Mouse (Mus musculus): ENCODE measurements around the gene Gm11541. TPM values are rescaled to one million over a fixed set of nuclear protein-coding genes. Genes with fewer than 3 reads are reported as not detected.

The Gm11541 gene
- polyA plus RNA-seq, 1 experiment from 2014 or later = not detected

- no peaks in the 10 kb centered on the region for H3K27me3 ChIP-seq (ENCODE audit: insufficient read depth, low read length)
- WGBS (ENCODE audit: insufficient replicate concordance) = 30% methylated on average over 6 of the region's 6 CpGs
These were observed 17.1 kb downstream of the Gm11541 start for GRCm38 (mm10) chr11:94687178-94687577.

GRCm38 (mm10) chr11:94682427-94682826 is 21.9 kb downstream of the Gm11541 start:
- no peak for ATAC-seq
- TF ChIP-seq CTCF (IDR thresholded peaks at IDR 0.05; ENCODE audit: low read depth) = no peak
- no peak for TF ChIP-seq EP300 (IDR thresholded peaks at IDR 0.05; ENCODE audit: low read depth)
- no peak overlapping the region for H3K4me3 ChIP-seq (ENCODE audit: low read depth, low read length)

More at GRCm38 (mm10) chr11:94687178-94687577, 17.1 kb downstream of the Gm11541 start:
- TF ChIP-seq CTCF (IDR thresholded peaks at IDR 0.05; ENCODE audit: low read depth) (no peak), EP300 (IDR thresholded peaks at IDR 0.05; ENCODE audit: low read depth) (no peak)
- Histone ChIP-seq H3K27ac (ENCODE audit: low read depth) (no peak overlapping the region), H3K9ac (replicated peaks) (no peak overlapping the region), H3K4me2 (ENCODE audit: low read depth, low read length) (no peak overlapping the region), H3K9me3 (ENCODE audit: low read length) (no peaks in the 10 kb centered on the region), H3K36me3 (replicated peaks; ENCODE audit: insufficient read depth, low read length) (no peaks in the 10 kb centered on the region), H3K4me3 (ENCODE audit: low read depth, low read length) (no peak overlapping the region), H3K4me1 (ENCODE audit: insufficient read depth) (no peaks in the 10 kb centered on the region)
- no peak for ATAC-seq
- DNase-seq = no peak

DNA sequence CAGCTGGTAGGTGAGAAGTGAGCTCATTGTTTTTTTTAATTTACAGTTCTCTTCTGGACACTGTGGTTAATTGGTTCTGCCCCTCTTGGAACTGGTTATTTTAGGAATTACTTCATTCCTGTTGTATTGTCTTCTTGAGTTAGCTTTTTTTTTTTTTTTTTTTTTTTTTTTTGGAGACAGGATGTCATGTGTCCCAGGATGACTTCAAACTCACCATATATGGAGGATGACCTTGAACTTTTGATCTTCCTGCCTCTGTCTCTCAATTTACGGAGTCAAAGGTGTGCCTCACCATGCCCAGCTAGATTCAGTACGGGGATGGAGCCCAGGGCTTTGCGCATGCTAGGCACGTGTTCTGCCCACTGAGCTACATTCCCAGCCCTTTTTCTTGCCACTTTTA is 22.7 kb downstream of the Gm11541 start:
- H3K27ac ChIP-seq (ENCODE audit: low read depth) = no peak overlapping the region
- H3K4me2 ChIP-seq (ENCODE audit: low read depth, low read length) = no peak overlapping the region
- H3K4me1 ChIP-seq (ENCODE audit: insufficient read depth) = no peaks in the 10 kb centered on the region
- DNase-seq (no peak), ATAC-seq (no peak)
- no peak overlapping the region for H3K9ac ChIP-seq (replicated peaks)
- H3K36me3 ChIP-seq (replicated peaks; ENCODE audit: insufficient read depth, low read length) = no peaks in the 10 kb centered on the region
- no peaks in the 10 kb centered on the region for H3K27me3 ChIP-seq (ENCODE audit: insufficient read depth, low read length)
- no peaks in the 10 kb centered on the region for H3K9me3 ChIP-seq (ENCODE audit: low read length)
- no peak overlapping the region for H3K4me3 ChIP-seq (ENCODE audit: low read depth, low read length)
- 71% methylated on average over 4 of the region's 4 CpGs for WGBS (ENCODE audit: insufficient replicate concordance)
- TF ChIP-seq EP300 (IDR thresholded peaks at IDR 0.05; ENCODE audit: low read depth) (no peak), CTCF (IDR thresholded peaks at IDR 0.05; ENCODE audit: low read depth) (no peak)

More at GRCm38 (mm10) chr11:94682427-94682826, 21.9 kb downstream of the Gm11541 start:
- no peaks in the 10 kb centered on the region for H3K4me1 ChIP-seq (ENCODE audit: insufficient read depth)
- no peaks in the 10 kb centered on the region for H3K36me3 ChIP-seq (replicated peaks; ENCODE audit: insufficient read depth, low read length)
- no peaks in the 10 kb centered on the region for H3K27me3 ChIP-seq (ENCODE audit: insufficient read depth, low read length)
- WGBS (ENCODE audit: insufficient replicate concordance) = 76% methylated on average over 7 of the region's 7 CpGs
- no peak overlapping the region for H3K4me2 ChIP-seq (ENCODE audit: low read depth, low read length)
- no peaks in the 10 kb centered on the region for H3K9me3 ChIP-seq (ENCODE audit: low read length)
- no peak overlapping the region for H3K27ac ChIP-seq (ENCODE audit: low read depth)
- H3K9ac ChIP-seq (replicated peaks) = no peak overlapping the region
- no peak for DNase-seq

DNA sequence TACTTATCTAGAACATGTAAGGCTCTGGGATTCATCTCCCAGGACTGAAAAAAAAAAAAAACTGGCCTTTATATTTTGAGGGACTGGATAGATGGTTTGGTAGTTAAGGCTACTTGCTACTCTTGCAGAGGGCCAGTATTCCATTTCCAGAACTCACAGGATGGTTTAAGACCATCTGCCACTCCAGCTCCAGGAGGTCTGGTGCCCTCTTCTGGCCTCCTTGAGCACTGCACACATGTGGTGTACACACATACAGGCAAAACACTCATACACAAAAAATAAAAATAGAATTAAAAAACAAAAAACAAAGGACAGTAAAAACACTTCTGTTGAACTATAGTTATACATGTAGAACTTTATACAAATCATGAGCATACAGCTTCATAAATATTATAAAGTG is 23.7 kb downstream of the Gm11541 start:
- Histone ChIP-seq H3K4me2 (ENCODE audit: low read depth, low read length) (no peak overlapping the region), H3K27me3 (ENCODE audit: insufficient read depth, low read length) (no peaks in the 10 kb centered on the region), H3K36me3 (replicated peaks; ENCODE audit: insufficient read depth, low read length) (no peaks in the 10 kb centered on the region), H3K9ac (replicated peaks) (no peak overlapping the region), H3K9me3 (ENCODE audit: low read length) (no peaks in the 10 kb centered on the region), H3K4me3 (ENCODE audit: low read depth, low read length) (no peak overlapping the region), H3K27ac (ENCODE audit: low read depth) (no peak overlapping the region), H3K4me1 (ENCODE audit: insufficient read depth) (0 out of 2 replicates have a peak, but pooled peaks cover 6% of the 10 kb centered on the region)
- TF ChIP-seq CTCF (IDR thresholded peaks at IDR 0.05; ENCODE audit: low read depth) (peak; percentile 43), EP300 (IDR thresholded peaks at IDR 0.05; ENCODE audit: low read depth) (no peak)
- ATAC-seq = no peak
- DNase-seq = no peak

- TF ChIP-seq CTCF (IDR thresholded peaks at IDR 0.05; ENCODE audit: low read depth) = no peak
- no peak for TF ChIP-seq EP300 (IDR thresholded peaks at IDR 0.05; ENCODE audit: low read depth)
- DNase-seq (no peak), ATAC-seq (no peak; the same call in 1 of the 2 replicates)
- no peaks in the 10 kb centered on the region for H3K9me3 ChIP-seq (ENCODE audit: low read length)
- 0 out of 2 replicates have a peak, but pooled peaks cover 8% of the 10 kb centered on the region for H3K4me1 ChIP-seq (ENCODE audit: insufficient read depth)
- 32% methylated on average over 15 of the region's 15 CpGs for WGBS (ENCODE audit: insufficient replicate concordance)
- H3K9ac ChIP-seq (replicated peaks) = no peak overlapping the region
- H3K27me3 ChIP-seq (ENCODE audit: insufficient read depth, low read length) = no peaks in the 10 kb centered on the region
- H3K4me3 ChIP-seq (ENCODE audit: low read depth, low read length) = peak overlapping the region; percentile 75
- peak overlapping the region; percentile 78 for H3K4me2 ChIP-seq (ENCODE audit: low read depth, low read length)
- H3K36me3 ChIP-seq (replicated peaks; ENCODE audit: insufficient read depth, low read length) = no peaks in the 10 kb centered on the region
- H3K27ac ChIP-seq (ENCODE audit: low read depth) = no peak overlapping the region
These were observed 26.6 kb downstream of the Gm11541 start for GRCm38 (mm10) chr11:94677607-94678145.

DNA sequence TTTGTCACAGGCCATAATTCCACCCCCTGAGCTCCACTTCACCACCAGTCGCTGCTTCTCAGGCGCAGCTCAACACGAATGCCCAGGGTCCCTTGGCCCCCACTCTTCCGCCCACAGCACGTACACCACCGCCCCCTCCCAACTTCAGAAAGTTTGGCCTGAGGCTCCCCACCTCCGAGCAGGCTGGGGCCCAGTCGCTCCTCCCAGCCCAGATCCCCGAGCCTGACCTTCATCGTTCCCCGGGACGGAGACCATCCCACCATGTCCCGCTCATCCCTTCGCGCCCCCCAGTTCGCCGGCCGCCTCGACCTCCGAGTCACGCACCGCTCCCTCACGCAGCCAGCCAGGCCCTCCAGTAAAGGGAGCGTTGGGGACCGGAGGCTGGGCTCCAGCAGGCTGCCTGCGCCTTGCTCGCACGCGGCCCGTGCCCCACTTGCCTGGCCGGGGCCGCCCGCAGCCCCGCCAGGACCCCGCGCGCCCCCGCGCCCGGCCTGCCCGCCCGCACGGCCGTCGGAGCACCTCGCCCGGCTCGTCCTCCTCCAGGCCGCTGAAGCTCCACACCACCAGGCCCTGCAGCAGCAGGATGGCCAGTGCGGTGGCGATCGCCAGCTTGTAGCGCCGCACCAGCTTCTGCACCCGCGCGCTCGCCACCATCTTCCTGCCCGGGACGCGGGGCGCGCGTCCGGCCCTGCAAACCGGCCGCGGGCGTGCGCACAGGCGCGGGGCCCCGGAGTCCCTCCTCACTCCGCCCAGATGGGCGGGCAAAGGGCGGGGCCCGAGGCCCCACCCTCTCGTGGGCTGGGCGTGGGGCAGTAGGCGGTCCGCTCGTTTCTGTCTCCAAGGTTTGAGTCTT is 27.3 kb downstream of the Gm11541 start, which contains the start of gene Xylt2:
Xylt2 (minus strand) TSS at position 762 of the 853 bp plus-strand sequence.
- 0 out of 2 replicates have a peak, but pooled peaks cover 8% of the 10 kb centered on the region for H3K4me1 ChIP-seq (ENCODE audit: insufficient read depth)
- H3K9me3 ChIP-seq (ENCODE audit: low read length) = no peaks in the 10 kb centered on the region
- no peak for TF ChIP-seq CTCF (IDR thresholded peaks at IDR 0.05; ENCODE audit: low read depth)
- no peak for TF ChIP-seq EP300 (IDR thresholded peaks at IDR 0.05; ENCODE audit: low read depth)
- WGBS (ENCODE audit: insufficient replicate concordance) = under 1% methylated on average over 58 of the region's 82 CpGs
- DNase-seq (peak; percentile 95), ATAC-seq (peak; percentile 98)
- H3K27ac ChIP-seq (ENCODE audit: low read depth) = 0 out of 2 replicates have a peak within 1 kb of the TSS, but pooled peaks have one; percentile 24
- H3K27me3 ChIP-seq (ENCODE audit: insufficient read depth, low read length) = no peaks in the 10 kb centered on the region
- peak within 1 kb of the TSS; percentile 75 for H3K4me3 ChIP-seq (ENCODE audit: low read depth, low read length)
- H3K9ac ChIP-seq (replicated peaks) = peak within 1 kb of the TSS; percentile 86
- H3K36me3 ChIP-seq (replicated peaks; ENCODE audit: insufficient read depth, low read length) = no peaks in the 10 kb centered on the region
- peak within 1 kb of the TSS; percentile 78 for H3K4me2 ChIP-seq (ENCODE audit: low read depth, low read length)
